Mouse (Mus musculus) c-Kit-negative CD71-positive TER-119-positive erythroid progenitor cells, embryonic 14.5 days (primary cell): ENCODE data around the gene Hacd3.
A peak's percentile ranks its signal among the peaks of the same experiment; 100 is the strongest.
"Not testable (repeated sequence)": the region's sequence is repeated elsewhere in the genome, so short reads cannot be mapped to it uniquely, and the experiment has no call there.

ENCODE experiments used
- DNase-seq: peaks from one replicate; pipeline ENCODE4 v3.0.0-alpha.2; 2013; ENCODE audit warnings: low read depth, low spot score

Gene Hacd3

DNA sequence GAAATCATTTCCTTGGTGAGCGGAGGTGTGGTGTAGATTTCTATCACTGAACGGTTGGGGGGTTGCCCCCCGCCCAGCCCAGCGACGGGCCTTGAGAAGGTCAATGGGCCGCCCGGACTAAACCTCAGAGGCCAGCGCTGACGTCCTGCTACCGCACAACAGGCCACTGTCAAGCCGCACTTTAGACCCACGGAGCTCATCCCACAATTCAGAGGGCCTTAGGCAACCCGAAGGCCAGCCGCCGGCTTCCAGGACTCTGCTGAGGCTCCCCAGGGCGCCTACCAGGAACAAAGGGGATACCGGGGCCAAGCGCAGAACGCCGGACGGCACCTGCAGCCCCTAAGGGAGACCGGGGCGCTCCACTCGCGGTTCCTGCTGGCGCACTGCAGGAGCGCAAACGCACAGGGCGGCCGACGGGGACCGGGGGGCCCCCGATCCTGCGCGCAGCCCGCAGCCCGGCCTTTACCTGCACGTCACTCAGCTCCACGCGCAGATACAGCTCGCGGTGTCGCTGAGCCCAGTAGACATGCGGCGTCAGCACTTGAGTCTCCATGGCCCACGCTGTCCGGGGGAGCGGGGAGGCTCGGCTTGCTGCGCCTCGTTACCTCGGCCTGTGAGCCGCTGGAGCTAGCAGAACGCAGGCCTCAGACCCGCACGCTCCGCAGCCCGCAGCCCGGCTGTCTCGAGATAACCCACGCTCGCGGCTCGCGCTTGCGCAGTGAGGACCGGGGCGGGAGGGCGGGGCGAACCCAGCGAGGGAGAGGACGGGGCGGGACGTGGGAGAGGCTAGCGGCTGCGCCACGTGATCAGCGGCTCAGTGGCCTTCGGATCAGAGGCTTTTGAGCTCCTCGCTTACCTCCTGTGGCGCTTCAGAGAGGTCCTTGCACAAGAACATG is at the start of gene Hacd3:
Gene Hacd3, minus strand, starts transcription at position 703 of the 896 bp plus-strand sequence.
- peak; percentile 80 for DNase-seq

DNA sequence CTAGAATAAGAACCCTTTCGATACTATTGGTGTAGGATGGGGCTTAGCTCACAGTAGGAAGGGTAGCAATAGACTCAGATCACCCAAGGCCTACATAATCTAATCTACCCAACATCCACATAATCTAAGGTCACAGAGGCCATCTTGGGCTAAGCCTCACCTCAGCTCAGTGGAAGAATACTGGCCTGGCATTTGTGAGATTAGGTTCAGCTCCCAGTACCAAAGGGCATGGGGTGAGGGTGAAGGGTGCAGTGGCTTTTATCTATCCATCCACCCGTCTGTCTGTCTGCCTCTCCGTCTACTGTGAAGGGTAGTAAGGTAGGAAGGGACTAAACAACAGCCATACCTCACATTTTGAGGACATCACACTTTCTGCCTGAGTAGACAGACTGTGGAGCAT is 49.1 kb upstream of the Hacd3 start:
- DNase-seq: no peak

DNA sequence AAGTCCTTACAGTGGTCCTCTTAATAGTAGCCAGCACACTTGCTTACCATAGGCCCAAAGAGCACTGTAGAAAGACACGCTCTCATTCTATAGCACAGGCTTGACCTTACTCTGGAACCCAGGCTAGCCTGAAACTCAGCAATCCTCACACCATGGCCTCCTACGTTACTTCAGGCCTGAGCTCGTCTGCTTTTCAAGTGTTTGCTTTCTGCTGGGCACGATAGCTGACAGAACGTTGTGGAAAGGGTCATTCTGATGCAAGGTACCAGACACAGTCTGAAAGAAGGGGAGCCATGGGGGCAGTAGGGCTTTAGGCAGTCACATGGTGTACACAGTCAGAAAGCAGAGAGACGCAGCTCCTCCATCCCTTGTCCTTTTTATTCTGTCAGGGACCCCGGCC is 42.8 kb upstream of the Hacd3 start:
- DNase-seq: no peak

DNA sequence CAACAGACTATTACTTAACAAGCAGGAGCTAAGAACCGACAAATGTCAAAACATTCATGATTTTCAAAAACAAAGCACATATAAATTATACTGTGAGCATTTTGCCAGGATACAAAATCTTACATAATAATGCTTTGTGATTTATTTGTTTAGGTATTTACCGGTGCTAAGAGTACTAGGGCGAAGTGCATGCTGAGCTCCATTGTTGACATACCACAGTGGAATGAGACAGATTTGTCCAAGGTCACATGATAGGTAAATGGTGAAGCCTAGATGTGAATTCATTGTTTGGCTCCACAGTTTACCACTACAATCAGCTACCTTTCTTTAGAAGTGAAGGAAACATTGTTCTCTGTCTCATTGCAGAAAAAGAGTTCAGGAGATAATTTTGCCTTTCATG is 29.5 kb upstream of the Hacd3 start:
- no peak for DNase-seq

DNA sequence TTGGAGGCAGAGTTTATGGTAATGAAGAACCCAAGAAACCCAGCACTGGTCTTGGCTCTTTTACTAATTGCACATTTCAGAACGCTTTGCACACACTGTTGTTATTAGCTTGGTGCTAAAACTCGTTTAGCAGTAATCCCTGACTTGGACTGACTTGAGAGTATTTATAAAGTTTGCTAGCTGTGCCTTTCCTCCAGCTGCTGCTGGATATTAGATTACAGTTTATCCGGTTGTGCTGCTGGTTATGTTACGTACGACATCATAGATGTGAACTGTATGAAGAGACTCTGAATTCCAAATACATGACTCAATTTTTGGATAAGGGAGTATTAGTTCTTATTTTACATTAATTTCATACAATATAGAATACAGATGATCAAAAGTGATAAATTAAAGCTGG is 27.9 kb upstream of the Hacd3 start:
- DNase-seq: no peak

DNA sequence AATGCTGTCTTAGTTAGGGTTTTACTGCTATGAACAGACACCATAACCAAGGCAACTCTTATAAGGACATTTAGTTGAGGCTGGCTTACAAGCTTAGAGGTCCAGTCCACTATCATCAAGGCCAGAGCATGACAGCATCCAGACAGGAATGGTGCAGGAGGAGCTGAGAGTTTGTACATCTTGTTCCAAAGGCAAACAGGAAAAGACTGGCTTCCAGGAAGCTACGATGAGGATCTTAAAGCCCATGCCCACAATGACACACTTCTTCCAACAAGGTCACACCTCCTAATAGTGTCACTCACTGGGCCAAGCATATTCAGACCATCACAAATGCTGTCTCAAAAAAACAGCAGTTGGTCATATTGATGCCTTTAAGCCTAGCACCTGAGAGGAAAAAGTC is 25.5 kb upstream of the Hacd3 start:
- no peak for DNase-seq

DNA sequence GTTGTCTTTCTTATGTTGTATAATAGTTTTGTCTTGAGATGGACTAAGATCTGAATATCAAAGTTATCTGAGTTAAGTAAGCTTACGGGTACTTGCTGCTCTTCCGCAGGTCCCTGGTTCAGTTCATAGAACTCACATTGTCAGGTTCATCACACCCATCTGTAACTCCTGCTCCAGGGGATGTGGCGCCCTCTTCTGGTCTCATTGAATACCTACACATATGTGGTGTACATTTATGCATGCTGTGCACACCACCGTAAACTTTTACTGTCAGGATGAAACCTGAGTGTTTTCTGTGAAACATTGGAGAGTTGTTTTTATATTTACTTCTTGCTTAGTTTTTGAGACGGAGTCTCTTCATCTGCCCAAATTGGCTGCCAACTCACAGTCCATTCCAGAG is 19.9 kb upstream of the Hacd3 start:
- DNase-seq: no peak

DNA sequence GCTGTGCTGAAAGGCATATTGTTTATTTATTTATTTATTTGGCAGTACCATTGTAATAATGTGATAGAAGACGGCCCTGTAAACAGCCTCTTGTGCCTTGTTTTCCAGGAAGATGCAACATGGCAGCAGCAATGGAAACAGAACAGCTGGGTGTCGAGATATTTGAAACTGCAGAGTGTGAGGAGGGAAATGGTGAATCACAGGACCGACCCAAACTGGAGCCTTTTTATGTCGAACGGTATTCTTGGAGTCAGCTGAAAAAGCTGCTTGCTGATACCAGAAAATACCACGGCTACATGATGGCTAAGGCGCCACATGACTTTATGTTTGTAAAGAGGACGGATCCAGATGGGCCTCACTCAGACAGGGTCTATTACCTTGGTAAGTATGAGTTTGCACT is 15.4 kb upstream of the Hacd3 start:
- no peak for DNase-seq

DNA sequence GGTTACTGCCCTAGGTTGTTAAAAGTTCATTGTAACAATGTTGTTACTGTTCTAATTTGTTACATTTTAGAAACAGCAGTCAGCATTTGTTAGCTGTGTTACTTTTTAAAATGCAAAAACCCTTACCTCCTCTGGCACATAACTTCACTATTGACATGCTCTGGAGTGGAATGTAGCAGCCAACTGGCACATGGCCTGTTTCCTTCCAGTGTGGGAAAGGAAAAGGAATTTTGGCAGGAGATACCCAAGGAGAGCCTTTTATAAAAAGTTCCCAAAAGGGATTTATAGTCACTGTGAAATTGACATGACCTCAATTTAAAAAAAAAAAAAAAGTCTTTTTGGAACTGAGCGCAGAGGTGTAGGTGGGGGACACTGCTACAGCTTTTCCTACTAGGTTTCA is 15.0 kb upstream of the Hacd3 start:
- DNase-seq: no peak

DNA sequence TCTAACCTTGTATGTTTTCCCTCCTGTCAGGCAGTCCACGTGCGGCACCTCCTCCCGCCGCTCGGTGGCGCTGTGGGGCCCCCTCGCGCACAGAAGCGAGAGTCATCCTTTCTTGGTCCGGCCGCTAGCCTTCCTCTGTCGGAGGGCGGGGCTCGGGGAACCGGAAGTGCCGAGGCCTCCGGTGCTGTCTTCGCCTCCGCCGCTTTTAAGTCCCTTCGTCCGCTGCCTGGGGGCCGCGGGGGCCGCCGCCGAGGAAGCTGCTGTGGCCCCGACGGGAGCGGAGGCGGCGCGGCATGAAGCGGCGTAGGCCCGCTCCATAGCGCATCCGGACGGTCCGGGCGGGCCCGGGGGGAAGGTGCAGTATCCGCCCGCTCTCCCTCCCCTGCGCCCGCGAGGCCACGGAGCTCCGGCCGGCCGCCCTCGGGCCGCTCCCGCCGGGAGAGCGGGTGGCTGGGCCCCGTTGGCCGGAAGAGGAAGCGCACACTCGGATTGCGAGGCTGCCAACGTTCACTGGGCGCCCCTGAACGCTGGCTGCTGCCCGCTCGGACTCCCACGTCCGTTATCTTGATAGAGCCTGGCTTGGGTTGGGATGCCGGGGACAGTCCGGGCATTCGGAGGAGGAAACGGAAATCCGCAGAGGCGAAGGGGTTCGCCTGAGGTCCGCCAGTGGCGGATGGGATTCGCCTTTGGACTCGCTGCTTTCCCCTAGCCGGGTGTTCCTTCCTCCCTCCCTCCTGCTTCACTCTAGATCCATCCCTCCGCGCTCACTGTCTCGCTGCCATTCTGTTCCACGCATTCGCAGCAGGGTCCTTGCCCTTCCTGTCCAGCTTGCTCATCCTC is 11.0 kb upstream of the Hacd3 start, which contains the start of gene Dpp8:
Gene Dpp8, plus strand, starts transcription at position 146 of the 840 bp plus-strand sequence.
- peak; percentile 89 for DNase-seq

DNA sequence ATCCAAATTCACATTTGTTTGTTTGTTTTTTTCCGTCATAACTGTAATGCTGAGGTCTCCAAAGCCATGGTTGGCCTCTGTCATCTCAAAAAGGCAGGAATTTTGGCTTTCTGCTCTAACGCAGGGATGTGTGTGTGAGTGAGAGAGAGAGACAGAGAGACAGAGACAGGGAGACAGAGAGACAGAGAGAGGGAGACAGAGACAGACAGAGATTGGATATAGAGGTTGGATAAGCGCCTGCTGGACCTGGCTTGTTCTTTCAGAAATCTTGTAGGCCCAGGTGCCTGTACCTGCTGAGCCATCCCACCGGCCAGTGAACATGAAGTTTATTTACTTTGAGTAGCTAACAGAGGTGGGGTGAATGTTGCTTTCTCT is 10.4 kb upstream of the Hacd3 start:
- DNase-seq: no peak

DNA sequence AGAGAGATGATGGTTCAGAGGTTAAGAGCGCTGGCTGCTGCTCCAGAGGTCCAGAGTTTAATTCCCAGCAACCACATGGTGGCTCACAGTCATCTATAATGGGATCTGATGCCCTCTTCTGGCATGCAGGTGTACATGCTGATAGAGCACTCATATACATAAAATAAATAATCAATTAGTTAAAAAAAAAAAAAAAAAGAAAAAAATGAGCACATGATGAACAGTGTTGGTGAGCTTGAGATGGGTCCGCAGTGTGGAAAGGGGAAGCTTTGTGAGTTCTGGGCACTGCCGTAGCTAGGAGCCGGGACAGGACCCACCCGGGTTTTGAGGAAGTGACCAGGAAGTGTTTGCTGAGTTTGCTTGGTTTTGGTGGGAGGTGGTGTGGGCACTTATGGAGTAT is 9.9 kb upstream of the Hacd3 start:
- DNase-seq: not testable (repeated sequence)

DNA sequence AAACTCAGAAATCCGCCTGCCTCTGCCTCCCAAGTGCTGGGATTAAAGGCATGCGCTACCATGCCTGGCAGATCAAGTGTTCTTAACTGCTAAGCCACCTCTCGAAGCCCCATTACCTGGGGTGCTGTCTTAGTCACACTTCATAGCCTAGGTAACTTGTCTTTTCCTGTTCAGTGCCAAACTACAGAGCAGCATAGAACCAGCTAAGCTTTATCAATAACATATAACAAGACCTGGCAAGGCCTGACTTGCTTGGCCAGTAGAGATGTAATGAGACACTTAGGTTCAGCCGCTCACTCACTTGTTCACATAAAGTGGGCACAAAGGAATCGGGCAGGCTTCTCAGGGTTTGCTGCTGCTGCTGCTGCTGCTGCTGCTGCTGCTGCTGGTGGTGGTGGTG is 6.8 kb upstream of the Hacd3 start:
- DNase-seq: no peak

DNA sequence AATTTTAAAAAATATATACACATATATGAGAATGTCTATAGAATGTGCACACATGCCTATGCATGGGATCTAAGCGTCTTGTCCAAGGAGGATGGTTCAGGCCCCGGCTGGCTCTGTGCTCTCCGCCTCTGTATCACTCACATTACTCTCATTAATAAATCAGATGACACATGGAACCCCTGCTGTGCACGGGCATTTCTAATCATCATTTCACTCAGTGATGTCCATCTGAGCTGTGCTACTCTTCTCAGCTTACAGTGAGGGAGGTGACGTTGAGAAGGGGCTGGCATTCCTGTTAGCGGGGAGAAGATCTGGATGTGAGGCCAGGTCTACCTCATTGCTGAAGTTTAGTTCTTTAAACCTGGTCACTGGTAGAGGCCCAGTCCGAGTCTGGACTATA is 5.7 kb upstream of the Hacd3 start:
- no peak for DNase-seq

DNA sequence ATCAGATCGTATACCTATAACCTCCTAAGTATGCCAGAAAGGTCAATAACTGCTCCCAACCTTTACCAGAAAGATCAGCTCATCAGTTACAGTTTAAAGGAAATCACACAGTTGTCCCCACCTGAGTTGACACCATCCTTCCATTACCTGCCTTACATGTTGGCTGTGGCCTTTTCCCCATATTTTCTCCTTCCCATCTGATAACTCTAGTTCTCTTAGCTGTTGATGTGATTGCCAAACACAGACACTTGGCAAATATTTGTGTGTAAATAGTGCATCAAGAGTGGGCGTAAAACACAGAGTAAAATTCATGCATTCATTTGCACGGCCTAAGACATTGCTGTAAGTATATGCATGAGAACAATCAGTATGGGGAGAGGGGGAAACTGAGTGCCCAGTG is 2.0 kb upstream of the Hacd3 start:
- no peak for DNase-seq

DNA sequence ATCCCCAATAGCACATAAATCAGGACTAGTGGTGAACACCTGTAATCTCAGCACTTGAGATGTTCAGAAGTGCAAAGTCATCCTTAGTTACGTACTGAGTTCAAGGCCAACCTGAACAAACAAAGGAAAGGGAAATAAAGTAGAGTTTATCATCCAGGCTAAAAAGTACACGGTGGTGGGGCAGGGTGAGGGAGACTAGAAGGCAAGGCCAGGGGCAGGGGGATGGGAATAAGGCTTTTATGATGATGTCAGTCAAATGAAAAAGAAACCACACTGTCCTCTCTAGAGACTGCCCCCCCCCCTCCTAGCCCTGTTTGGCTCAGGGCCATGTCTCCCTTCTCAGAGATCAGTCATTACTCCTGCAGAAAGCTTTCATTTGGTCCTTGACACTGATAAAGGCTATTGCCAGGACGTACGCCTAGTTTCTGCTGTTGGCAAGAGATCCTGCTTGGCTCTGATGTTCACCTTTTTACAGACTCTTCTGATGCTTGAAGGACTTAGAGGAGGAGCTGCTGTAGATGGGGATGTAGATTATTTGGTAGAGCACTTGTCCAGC is 1.2 kb upstream of the Hacd3 start:
- DNase-seq: no peak

DNA sequence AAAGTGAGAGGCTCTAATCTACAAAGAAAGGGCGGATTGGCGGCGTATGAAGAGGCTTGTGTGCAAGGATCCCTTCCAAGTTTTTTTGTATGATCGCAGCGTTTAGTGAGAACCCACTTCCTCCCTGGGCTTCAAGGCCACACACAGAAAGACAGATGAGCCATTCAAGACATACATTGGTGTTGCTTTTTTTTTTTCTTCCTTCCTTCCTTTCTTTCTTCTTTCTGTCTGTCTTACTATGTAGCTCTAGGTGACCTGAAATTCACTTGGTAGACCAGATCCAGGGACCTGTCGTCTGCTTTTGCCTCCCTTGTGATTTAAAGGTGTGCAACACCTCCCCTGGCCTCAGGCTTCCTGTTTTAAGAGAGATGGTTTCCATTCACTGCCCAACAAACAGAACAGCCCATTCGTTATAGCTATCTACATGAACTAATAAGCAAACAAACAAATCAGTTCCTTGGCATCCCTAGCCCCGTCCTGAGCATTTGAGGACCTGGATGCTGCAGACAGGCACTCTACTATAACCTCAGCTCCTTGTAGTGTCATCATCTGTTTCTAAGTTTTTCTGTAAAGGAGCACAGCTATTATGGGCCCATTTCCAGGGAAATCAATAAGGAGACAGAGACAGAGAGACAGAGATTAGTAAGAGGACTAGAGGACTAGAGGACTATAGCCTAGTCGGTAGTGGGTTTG is 540 bp upstream of the Hacd3 start:
- no peak for DNase-seq

DNA sequence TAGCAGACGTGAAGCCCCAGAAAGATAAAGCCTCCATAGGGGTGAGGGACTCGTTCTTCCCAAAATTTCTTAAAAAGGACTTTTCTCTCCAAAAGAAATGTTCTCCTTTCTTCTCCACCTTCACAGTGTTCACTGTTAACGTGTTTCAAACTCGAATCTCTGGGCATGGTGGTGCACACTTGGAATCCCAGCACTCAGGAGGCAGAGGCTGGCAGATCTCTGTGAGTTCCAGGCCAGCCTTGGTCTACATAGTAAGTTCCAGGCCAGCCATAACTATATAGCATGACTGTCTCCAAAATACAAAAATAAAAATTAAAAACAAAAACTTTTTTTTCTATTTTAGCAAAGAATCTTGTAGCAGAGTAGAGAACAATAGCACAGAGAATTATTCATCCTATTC is 1.4 kb downstream of the Hacd3 start:
- DNase-seq: no peak

DNA sequence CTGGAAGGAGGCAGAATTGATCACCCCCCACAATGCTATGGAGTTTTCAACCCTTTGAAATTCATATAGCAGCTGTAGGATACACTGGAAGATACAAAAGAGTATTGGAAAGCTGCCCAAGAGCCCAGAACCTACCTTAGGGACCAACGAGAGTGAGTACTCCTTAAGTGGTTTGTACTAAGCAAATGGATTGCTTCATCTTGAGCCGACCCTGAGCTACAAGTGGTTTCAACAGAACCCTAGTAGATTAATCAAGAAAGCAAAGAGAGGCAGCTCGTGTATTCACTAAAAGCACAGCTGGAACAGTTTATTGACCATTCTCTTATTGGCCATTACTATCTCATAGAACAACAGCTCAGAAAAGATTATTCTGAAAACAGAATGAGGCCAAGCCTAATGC is 2.3 kb downstream of the Hacd3 start:
- no peak for DNase-seq

DNA sequence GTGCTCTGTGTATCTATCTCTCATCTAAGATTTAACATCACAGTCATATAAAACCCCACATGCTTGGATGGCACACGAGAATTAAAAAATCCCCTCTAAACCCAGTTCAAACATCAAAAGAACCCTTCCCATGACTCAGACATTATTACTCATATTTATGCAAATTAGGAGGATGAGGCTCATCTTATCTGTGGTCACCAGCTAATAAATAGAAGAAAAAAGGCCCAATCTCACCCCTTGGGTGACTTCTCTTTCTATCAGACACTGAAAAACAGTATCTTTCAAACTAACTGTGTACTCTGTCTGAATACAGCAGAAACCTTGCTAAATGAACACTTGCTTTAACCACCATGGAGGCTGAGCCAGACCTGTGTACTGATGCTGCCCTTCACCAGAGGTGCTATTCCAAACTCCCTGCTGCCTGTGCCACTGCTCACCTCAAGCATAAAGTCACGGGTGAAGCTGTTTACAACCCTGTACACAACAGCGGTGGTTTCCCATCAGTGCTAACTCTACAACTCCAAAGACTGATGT is 2.8 kb downstream of the Hacd3 start:
- DNase-seq: no peak

DNA sequence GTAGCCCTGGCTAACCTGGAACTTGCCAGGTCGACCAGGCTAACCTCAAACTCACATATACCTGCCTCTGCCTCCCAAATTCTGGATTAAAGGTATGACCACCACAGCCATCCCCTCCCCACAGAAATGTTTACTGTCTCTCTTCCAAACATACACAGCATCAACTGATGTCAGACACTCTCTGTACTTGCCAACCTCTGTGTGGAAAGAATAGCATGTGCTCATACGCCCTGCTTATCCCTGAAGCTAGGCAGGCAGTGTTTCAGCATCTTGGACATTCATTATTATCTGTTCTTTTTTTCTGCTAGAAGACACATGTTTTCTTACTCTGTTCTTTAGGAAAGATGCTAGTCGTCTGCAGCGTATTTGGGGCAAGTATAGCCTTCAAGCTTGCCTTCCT is 3.6 kb downstream of the Hacd3 start:
- no peak for DNase-seq
